Mouse (Mus musculus) heart, postnatal 0 days (tissue): ENCODE data around the gene Clcn7.

Experiments used
- CTCF ChIP-seq: IDR thresholded peaks from 2 replicates; pipeline ENCODE4 v1.5.1; 2016; ENCODE audit warnings: antibody characterized with exemption, control low read depth, low read depth
- EP300 ChIP-seq: IDR thresholded peaks from 2 replicates; pipeline ENCODE4 v1.6.1; 2016; ENCODE audit warnings: antibody characterized with exemption, low read depth

GRCm38 (mm10) chr17:25162161-25162560, 29.0 kb downstream of the Clcn7 start, which contains the start of gene Ccdc154:
- TF ChIP-seq CTCF (no peak), EP300 (no peak)
